Mouse (Mus musculus): ENCODE data around the gene Adamts13.

DNA sequence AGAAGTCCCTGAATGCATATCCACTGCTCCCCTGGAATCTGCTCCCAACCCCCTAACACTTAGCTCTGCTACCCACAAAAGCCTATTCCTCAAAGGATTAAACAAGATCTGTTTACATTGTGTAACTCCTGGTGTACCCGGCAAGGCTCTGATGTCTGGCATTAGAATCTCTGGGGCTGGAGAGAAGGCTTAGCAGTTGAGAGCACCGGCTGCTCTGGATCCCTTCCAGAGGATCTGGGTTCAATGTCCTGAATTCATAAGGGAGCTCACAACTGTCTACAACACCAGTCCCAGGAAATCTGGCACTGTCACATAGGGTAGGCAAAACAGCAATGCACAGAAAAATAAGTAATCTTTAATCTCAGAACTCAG is 15.7 kb upstream of the Adamts13 start:
- TF ChIP-seq CTCF (IDR thresholded peaks at IDR 0.05; ENCODE audit: control insufficient read depth, insufficient read depth, insufficient read length), result no peak
- no peak for TF ChIP-seq USF1 (IDR thresholded peaks at IDR 0.05; ENCODE audit: low read depth)
- TF ChIP-seq MAX (IDR thresholded peaks at IDR 0.05), result no peak
- no peak for TF ChIP-seq CEBPB (IDR thresholded peaks at IDR 0.05; ENCODE audit: low read depth)
- TF ChIP-seq FOSL1 (IDR thresholded peaks at IDR 0.05; ENCODE audit: insufficient read depth, low read length, poor library complexity, severe bottlenecking), result no peak
- no peak for TF ChIP-seq MYOD1 (IDR thresholded peaks at IDR 0.05; ENCODE audit: control insufficient read depth, insufficient read length, low read depth)
- TF ChIP-seq MYOG (IDR thresholded peaks at IDR 0.05; ENCODE audit: control insufficient read depth, extremely low read depth, insufficient read length), result no peak
